Mouse (Mus musculus) gonadal fat pad, adult 2 months (tissue): Measurements from ENCODE around the gene Ccdc42. TPM values are rescaled to one million over a fixed set of nuclear protein-coding genes. Genes with fewer than 3 reads are reported as not detected.

Experiments used
- DNase-seq: peaks from one replicate; pipeline ENCODE4 v3.0.0-alpha.2; 2012; ENCODE audit warnings: low read depth
- polyA plus RNA-seq: library from polyadenylated mRNA; depleted of rRNA; stranded (reverse); fragments of >200 nt; gene quantifications from 2 replicates; pipeline ENCODE4 v1.2.3, GENCODE M21; 2012; rRNA removed

Ccdc42 gene
- 0.09 and 0.28 TPM in 2 replicates for polyA plus RNA-seq

DNA sequence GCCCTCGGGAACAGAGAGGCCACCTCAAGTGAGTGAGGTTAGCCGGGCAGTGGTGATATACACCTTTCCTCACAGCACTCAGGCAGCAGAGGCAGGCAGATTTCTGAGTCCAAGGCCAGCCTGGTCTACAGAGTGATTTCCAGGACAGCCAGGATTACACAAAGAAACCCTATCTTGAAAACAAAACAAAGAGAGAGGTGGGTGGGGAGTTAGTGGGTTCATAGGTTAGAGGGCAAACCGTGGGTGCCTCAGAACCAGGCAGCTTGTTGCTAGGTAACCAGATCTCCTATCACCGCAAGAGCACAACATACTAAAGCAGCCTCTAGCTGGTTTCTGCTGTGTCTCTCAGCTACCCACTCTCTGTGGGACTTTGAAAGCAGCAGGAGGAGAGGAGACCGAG lies at the start of gene Ccdc42:
Gene Ccdc42 (plus strand): TSS at position 301 of the 400 bp plus-strand sequence.
- DNase-seq, result no peak

DNA sequence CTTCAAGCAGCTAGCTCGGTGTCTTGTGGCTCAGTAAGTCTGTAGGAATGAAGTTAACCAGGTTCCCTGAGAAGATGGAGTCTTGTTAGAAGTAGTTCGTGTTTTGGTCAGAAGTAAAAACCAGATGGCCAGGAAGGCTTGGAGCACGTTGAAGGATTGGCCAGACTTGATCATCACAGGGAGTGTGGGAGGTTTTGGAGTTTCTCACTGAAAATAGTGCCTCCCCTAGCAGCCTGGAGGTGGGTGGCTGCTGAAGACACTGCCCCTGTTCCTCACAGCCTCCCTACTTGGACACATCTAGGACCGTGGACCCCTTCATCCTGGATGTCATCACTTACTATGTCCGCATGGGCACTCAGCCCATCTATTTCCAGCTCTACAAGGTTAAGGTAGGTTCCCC lies 47.2 kb upstream of the Ccdc42 start:
- no peak for DNase-seq

DNA sequence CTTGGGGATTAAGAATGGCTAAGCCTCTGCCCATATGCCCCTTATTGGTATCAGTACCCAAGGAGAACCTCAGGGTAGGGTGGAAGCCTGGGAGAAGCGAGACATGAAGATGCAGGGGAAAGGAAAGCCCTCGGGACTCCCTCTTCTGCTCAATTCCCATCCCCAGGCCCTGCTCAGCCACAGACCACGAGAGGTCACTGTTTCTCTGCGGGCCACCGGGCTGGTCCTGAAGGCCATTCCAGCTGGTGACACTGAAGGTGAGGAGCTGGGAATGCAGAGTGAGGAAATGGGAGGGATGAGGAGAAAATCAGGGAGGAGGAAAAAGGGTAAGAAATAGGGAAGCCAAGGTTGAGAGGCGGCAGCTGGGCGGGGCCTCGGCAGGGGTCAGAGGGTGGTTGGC lies 42.3 kb upstream of the Ccdc42 start:
- DNase-seq, result no peak

DNA sequence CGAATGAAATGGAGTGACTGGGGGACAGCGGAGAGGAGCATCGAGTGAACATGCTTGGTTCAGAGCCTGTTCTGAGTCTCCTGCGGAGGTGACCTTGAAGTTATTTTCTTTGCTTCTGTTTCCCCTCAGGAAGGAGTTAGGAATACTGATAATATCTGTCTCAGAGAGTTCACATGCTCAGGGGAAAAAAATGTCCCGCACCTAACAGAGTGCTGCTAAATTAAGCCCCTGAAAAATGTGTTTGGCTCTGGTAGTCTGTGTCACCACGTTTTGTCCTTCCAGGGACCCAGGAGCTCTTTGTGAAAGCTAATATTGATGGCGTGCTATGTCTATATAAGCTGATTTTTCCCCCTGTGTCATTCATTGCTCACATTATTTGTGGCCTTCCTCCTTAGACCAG lies 41.6 kb upstream of the Ccdc42 start:
- no peak for DNase-seq

DNA sequence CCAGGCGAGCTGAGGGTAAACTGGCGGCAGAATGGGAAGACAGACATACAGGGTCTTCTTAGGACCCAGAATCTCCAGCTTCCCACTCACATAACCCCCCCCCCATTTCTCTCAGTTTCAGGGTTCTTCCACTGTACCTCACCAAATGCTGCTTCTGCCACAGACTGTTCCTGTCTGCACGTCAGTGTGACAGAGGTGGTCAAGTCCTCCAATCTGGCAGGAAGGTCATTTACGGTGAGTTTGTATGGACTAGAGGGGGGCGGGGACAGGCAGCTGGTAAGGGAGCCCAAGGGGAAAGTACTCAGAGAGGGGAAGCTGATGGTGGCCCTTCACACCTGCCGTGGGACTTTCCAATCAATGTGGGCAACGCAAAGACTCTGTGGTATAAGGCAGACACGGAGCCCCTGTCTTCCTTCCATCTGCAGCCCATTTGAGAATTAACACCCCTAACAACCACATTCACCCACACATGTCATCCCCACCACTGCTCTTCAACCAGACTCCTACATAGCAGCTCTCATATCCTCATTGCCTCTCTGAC lies 41.1 kb upstream of the Ccdc42 start:
- DNase-seq, result no peak

DNA sequence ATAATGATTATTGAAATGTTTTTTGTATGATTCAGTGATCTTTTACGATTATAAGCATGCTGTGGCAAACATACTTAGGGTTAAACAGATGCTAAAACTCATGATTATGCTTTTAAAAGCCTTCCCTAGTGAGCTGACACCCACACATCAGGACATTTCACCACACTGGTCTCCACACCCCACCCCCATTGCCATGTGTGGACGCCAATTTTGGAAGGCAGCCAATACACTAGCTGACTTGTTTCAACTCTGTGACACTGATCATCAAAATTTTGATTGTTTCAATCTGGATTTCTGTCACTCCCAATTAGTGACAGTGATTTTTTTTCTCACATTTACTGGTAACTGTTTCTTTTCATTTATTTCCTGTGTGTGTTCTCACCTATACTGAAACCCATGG lies 39.3 kb upstream of the Ccdc42 start:
- no peak for DNase-seq

DNA sequence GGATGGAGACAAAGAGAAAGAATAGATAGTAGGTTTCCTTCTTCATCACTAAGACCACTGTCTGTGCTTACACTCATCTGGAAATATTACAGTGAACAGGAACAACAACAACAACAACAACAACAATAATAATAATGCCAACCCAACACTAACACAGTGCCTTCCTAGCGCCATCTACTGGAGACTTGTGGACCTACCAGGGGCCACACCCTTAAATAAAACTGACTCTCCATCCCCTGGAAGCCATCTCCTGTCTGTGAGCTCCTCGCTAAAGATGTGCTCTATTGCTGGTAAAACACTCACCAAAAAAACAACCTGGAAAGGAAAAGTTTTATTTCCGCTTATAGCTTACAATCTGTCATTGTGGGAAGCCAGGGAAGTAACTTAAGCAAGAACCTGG lies 37.2 kb upstream of the Ccdc42 start:
- DNase-seq, result no peak

DNA sequence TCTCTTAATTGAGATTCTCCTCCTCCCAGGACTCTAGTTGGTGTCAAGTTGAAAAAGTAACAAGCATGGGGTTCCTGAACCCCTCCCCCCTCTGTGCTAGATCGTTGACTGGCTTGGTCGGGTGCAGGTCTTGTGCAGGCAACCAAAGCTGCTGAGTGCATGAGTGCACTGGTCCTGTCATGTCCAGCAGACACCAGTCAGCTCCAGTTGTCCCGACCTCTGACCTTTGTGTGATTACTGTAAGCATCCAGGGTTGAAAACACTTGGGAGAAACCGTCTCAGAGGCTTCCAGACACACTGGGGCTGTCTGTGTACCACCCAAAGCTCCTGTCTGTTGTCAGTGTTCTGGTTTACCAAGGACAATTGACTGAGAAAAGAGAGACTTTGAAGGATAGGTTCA lies 36.5 kb upstream of the Ccdc42 start:
- no peak for DNase-seq

DNA sequence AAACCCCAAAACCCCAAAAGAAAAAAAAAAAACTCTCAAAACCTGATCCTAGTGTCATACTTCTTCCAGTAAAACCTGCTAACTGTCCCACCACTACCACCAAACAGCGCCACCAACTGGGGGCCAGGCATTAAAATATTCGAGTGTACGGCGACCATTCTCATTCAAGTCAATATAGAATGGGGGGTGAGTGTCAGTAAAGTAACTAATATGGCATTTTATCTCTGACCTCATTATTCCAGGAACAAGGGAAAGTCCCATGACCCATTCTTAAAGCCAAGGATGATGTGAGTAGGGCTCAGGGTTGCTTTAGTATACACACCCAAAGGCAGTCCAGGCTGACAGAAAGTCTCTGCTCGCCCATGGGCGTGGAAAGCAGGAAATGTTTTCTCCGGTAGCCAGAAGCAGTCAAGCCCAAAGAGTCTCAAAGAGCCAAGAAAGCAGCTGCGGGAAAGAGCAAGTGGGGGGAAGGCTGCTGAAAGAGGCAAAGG lies 32.8 kb upstream of the Ccdc42 start:
- DNase-seq, result no peak

DNA sequence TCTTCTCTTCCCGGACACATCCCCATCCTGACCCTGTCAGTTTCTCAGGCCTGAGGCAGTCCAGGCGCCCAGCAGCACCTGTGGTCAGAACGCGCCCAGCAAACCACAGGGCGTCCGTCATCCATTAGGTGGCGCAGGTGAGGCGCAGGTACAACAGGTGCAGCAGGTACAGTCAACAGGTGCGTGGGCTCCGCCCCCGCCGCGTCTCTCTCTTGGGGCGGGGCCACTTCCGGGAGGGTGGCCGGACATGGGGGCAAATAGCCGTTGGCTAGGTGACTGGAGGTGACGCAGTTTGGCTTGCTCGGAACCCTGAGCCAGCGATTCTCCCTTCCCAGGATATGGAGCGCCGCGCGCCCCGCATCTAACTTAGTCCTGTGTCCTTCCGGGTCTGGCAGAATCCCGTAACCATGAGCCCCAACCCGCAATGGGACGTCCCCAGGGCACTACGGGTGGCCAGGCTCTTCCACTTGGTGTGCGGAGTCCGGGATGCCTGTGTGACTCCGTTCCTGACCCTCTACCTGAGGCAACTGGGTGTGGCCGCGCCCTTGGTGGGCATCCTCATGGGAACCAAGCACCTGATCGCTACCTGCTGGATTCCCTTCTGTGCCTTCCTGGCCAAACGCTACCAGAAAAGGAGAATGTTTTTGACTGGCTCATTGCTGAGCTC lies 30.8 kb upstream of the Ccdc42 start, which contains the start of gene Mfsd6l:
Gene Mfsd6l (plus strand): TSS at position 269 of the 667 bp plus-strand sequence.
- no peak for DNase-seq

DNA sequence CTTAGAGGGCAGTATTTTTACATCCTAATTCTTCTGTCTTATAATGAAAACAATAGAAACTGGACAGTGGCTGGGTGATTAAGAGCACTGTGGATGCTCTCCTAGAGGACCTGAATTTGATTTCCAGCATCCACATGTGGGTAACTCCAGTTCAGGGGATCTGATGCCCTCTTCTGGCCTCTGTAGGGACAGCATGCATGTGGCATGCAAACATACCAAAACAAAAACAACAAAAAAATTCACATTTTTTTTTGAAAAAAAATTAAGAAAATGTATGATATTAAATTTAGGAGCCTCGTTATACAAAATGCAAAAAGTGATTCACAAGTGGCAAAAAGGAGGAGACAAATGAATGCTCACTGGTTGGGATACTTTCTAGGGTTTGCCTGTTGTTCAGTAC lies 27.3 kb upstream of the Ccdc42 start:
- no peak for DNase-seq

DNA sequence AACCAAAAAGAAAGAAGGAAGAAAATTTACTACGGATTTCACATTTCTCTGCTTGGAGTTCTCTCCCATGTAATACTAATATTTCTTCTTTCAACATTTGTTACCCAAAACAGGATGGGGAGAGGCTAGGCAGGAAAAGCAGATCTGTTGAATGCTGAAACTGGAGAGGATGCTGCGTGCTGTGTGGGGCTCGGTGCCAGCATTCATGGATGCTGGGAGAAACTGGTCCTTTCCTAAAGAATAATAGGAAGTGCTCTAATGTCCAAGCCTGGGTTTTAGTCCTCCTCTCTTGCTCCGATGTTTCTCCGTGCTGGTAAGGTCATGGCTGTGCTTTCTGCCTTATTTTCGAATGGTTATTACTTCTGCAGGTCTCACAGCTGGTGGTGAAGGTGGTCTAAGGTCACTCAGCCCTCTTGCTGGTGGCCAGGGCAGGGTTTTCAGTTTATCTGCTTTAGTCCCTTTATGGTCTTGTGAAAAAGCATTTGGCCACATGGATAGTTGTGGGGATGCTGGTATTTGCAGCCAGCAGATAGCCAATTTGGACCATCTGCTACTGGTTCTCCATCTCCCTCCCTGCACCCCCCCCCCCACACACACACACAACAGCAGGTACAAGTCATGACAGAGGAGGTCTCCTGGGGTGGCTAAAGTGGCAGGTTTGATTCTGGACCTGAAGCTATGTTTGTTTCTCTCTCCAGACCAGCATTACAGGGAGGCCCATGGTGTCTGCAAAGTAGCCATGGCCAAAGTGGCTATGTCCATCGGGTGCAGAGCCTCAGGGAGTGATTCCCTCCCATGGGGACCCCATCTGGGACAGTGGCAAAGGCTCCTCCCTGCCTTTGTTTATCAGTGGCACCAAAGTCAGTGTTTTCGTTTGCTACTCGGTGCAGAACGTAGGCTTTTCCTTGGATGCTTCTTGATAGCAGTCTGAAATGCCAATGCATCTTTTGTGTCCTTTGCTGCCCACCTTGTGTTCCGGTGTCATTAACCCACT lies 24.6 kb upstream of the Ccdc42 start:
- DNase-seq, result no peak

DNA sequence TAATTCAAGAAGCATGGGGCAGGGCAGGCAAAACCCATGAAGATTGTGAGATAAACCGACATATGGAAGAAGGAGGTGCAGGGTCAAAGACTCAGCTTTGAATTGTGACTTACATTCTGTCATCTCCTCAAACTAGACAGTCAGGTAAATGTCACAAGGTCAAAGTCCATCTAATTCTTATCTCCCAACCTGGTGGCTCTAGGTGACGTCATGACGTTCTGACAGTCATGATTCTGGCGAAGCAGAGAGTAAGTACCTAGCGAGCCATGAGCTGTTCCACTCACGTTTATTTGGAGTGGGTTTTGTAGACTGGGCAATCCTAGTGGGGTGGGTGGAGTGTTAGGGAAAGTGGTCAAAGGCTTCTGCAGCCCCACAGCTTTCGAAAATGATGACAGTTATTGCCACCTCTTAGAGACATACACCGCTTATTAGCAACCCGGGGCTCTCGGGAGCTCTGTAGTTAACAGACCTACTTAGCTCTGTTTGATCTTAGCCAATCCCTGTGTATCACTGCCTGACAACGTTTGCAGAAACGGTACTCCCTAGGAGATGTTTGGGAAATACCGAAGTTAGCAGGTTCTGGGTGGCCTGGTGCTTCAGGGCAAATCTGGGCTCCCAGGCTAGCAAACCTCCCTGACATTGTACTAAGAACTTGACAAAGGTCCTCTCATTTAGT lies 22.3 kb upstream of the Ccdc42 start:
- DNase-seq, result no peak

DNA sequence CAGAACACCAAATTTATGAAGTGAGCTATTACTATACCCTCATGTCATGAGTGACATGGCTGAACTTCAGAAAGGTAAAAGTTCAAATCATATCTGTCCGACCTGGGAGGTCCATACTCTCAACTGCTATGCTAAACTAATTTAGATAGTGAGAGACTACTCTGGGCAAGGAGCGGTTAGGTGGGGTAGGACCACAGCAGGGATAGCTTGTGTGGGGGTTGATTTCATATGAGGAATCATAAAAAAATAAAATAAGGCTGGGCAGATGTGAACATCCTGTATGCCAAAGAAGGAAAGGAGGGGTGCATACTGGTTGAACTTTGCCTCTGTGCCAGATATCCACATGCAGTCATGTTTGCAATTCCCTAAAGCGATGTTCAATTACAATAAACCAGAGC lies 21.8 kb upstream of the Ccdc42 start:
- DNase-seq, result no peak

DNA sequence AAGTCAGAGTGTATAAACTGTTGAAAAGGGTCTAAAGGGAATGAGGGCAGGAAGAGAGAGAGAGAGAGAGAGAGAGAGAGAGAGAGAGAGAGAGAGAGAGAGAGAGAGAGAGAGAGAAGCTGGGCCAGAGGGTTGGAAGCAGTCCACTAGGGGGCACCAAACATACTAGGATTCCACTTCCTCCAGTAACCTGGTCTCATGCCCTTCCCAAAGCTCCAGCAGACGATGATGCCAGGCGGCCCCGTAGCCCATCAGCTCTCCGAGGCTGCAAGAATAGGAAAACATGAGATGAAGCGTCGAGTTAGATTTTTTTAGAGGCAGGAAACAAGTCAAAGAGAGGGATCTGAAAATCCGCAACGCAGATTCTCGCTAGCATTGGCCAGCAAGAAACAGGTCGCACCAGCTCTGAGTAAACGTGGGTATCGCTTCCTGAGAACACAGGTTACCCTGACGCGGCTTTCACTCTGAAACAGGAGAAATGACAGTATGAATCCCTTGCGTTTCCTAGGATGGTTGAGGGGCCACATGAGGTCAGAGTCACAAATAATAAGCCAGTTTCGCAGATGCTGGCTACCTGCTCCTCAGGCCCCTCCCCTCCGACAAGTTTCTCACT lies 20.3 kb upstream of the Ccdc42 start:
- DNase-seq, result no peak

DNA sequence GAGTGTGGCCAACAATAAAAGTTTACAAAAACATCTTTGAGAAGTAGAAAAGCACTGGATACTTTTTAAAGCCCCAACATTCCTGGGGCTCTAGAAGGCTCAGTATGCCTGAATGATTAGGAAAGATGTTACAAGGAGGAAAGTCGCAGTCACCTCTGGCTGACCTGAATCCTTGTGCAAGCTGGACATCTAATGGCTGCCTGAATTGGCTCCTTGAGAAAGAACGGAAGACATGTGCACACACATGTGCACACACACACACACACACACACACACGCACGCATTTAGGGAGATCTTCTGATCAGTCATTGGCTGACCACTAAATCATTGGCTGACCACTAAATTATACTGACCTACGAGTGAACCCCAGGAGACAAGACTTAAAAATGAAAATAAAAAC lies 16.0 kb upstream of the Ccdc42 start:
- DNase-seq, result no peak

DNA sequence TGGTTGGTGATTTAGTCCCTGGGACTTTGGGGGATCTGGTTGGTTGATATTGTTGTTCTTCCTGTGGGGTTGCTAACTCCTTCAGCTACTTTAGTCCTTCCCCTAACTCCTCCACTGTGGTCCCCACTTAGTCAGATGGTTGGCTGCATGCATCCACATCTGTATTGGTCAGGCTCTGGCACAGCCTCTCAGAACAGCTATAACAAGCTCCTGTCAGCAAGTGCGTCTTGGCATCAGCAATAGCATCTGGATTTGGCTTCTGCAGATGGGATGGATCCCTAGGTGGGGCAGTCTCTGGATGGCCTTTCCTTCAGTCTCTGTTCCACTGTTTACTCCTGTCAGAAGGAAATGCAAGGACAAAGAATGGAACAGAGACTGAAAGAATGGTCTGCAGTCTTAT lies 9.7 kb upstream of the Ccdc42 start:
- no peak for DNase-seq

DNA sequence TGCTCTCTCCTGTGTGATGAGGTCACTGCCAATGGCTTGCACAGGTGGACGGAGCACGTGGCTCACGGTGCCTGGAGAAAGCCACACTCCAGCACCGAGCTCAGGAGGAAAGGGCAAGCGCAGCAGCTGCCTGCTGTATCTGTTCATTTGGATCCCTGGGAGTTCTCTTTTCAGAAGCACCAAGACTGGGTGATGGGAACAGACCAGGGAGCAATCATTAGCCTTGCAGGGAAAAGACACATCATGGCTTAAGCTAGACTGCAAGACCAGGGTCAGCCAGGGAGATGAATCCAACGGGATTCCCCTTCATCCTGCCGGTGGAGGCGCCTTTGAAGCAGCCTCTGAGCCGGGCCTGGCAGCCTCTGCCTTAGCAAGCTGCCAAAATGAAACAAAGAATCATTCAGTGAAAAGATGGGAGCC lies 7.3 kb upstream of the Ccdc42 start:
- DNase-seq, result no peak

DNA sequence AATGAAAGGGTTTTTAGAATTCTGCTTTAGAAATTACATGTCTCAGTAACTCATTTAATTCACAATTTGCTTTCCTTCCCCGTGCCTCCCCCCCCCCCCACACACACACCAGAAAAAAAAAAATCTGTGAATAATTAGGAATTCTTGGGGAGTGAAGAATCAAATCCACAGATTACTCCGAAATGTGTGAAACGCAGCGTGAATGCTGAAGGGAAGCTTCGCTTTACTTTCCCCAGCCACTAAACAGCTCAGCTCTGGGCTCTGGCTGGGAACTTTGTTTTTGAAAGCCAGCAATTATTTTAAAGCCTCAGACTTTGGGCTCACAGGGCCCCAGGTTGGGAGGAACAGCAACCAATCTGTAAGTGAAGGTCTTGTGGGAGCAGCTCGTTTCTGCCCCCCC lies 6.3 kb upstream of the Ccdc42 start:
- DNase-seq, result no peak

DNA sequence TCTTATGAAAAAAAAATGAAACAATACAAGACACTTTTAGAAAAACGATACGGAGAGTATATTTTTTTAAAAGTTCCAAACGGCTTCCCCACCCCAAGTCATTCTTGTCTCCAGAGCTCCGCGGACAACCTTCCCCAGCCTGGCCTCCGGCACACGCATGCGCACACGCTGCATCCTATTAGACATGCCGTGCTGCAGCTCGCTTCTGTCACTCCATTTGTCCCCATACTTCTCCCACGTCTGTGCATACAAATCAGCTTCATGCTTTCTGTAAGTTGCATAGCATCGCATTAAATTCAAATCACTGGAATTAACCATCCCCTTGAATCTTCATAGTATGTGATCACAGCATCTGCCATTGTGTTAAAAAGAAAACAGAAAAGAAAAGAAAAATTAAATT lies 3.6 kb upstream of the Ccdc42 start:
- no peak for DNase-seq

DNA sequence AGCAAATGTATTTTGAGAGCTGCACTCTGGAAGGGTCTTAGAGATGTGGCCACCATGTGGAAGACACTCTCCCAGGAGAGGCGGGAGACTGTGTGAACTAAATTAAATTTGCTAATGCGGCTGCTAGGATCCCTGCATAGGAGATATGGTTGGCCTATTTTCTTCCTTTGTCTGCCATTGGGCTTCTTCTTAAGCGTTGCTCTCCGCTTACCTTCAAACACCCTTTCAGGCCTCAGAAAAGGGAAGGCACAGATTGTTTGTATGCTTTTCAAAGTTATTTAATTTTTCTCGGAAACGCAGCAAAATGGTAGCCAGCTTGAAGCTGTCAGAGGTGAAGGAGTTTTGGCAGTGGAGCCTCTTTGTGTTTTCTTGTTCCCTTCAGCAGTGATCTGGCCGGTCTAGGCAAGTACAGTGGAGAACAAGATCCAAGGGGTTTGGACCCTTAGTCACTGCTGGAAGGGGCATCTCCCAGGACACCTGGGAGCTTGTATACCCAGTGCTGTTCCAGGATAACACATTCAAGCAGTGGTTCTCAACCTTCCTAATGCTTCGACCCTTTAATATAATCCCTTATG lies 2.8 kb upstream of the Ccdc42 start:
- DNase-seq, result no peak
